Comparison of ENCODE assay signal across 8 mouse cellular contexts in genomic region chr8:74994540-74994939, GRCm38 (mm10). TPM values are rescaled to one million over a fixed set of nuclear protein-coding genes. Genes with fewer than 3 reads are reported as not detected.
DNase-seq lines count a peak whose midpoint lies in the region; ATAC-seq and TF ChIP-seq lines count a peak whose summit lies in the region.

No protein-coding gene starts in this region.

- no peaks in the 10 kb centered on the region for H3K27me3 ChIP-seq in heart, adult 2 months (ENCODE audit: control insufficient read depth, insufficient read depth, low read length)
- no peaks in the 10 kb centered on the region for H3K27me3 ChIP-seq in forebrain, embryonic 15.5 days
- peaks cover 3% of the 10 kb centered on the region for H3K27me3 ChIP-seq in limb, embryonic 10.5 days (ENCODE audit: low read depth, poor library complexity, severe bottlenecking)

- TF ChIP-seq POLR2A in heart, adult 2 months (IDR thresholded peaks at IDR 0.05; ENCODE audit: insufficient read depth, low read depth, low read length), result no peak

- no peak overlapping the region for H3K9ac ChIP-seq in heart, adult 2 months (ENCODE audit: low read depth, low read length)
- peak overlapping the region; percentile 99 for H3K9ac ChIP-seq in forebrain, embryonic 15.5 days (replicated peaks)

- no peaks in the 10 kb centered on the region for H3K9me3 ChIP-seq in forebrain, embryonic 15.5 days
- no peaks in the 10 kb centered on the region for H3K9me3 ChIP-seq in limb, embryonic 10.5 days (replicated peaks)

- intact Hi-C loops in heart, adult 2 months (cut with DNase I), result no loop called here

- ATAC-seq in forebrain, embryonic 15.5 days (replicated peaks), result peak; percentile 25

- no peaks in the 10 kb centered on the region for H3K79me2 ChIP-seq in heart, adult 2 months (replicated peaks; ENCODE audit: control insufficient read depth, insufficient read depth, low read length)

- no peaks in the 10 kb centered on the region for H3K4me1 ChIP-seq in heart, adult 2 months (ENCODE audit: control insufficient read depth, insufficient read depth, low read length)
- H3K4me1 ChIP-seq in forebrain, embryonic 15.5 days, result peaks cover 16% of the 10 kb centered on the region
- peaks cover 17% of the 10 kb centered on the region for H3K4me1 ChIP-seq in limb, embryonic 10.5 days

- H3K4me2 ChIP-seq in forebrain, embryonic 15.5 days (replicated peaks), result peak overlapping the region; percentile 47

- WGBS in heart, adult 2 months, result 7% methylated on average over 7 of the region's 7 CpGs
- 5% methylated on average over 7 of the region's 7 CpGs for whole genome bisulfite sequencing in forebrain, embryonic 15.5 days
- 11% methylated on average over 7 of the region's 7 CpGs for WGBS in limb, embryonic 10.5 days

- no peak for TF ChIP-seq CTCF in heart, adult 2 months (IDR thresholded peaks at IDR 0.05)

- TF ChIP-seq EP300 in heart, adult 2 months (IDR thresholded peaks at IDR 0.05; ENCODE audit: insufficient read depth, low read depth, low read length), result no peak

- H3K4me3 ChIP-seq in heart, adult 2 months, result peak overlapping the region; percentile 68
- H3K4me3 ChIP-seq in forebrain, embryonic 15.5 days, result peak overlapping the region; percentile 93
- peak overlapping the region; percentile 95 for H3K4me3 ChIP-seq in limb, embryonic 10.5 days

- H3K27ac ChIP-seq in heart, adult 2 months, result peak overlapping the region; percentile 99
- peak overlapping the region; percentile 97 for H3K27ac ChIP-seq in forebrain, embryonic 15.5 days (replicated peaks)
- peak overlapping the region; percentile 100 for H3K27ac ChIP-seq in limb, embryonic 10.5 days

- no peaks in the 10 kb centered on the region for H3K36me3 ChIP-seq in heart, adult 2 months (ENCODE audit: control insufficient read depth, insufficient read depth, low read length)
- H3K36me3 ChIP-seq in forebrain, embryonic 15.5 days, result peaks cover 10% of the 10 kb centered on the region
- peaks cover 14% of the 10 kb centered on the region for H3K36me3 ChIP-seq in limb, embryonic 10.5 days

- DNase-seq in heart, adult 2 months, result no peak
- no peak for DNase-seq in heart, adult 8-10 months (ENCODE audit: low spot score)
- peak; percentile 82 for DNase-seq in R1 (ENCODE audit: low read depth, low spot score)
- peak; percentile 35 for DNase-seq in limb, embryonic 10.5 days (ENCODE audit: low spot score)
- peak; percentile 28 for DNase-seq in neural tube, embryonic 10.5 days (ENCODE audit: extremely low spot score, low spot score)
- no peak for DNase-seq in gastrocnemius, adult 8-10 months (ENCODE audit: low spot score in 2 of 2)
- DNase-seq in right cerebral cortex, postnatal 4 days, result no peak

RNA-seq across cellular contexts. Expression of gene Hmgxb4, which starts 1.4 kb away (rescaled TPM):
- total RNA-seq in heart, adult 2 months (2021), result 10 to 100 TPM; 11.1 to 13.3 TPM
- polyA plus RNA-seq in heart, adult 2 months (2012; rRNA removed), result 10.6 and 15.3 TPM in 2 replicates
- 10 to 100 TPM; 12.7 to 16.8 (median 13.5) TPM for total RNA-seq in heart, adult 8-10 months (2022)
- 46.2 and 49.1 TPM in 2 replicates for polyA plus RNA-seq in forebrain, embryonic 15.5 days (2015; fragmentation: Nextera tagmentation; extraction: Ambion mirVana)
- polyA plus RNA-seq in limb, embryonic 10.5 days (2016; fragmentation: Nextera tagmentation; extraction: Ambion mirVana), result 46.6 and 48.2 TPM in 2 replicates
- 10 to 100 TPM in 1 of 4 experiments, 1 to 10 TPM in 3; 6.5 to 12.7 (median 8.3) TPM for total RNA-seq in gastrocnemius, adult 8-10 months (2022)

RNA-seq across cellular contexts. Expression of gene Tom1, which starts 39.0 kb away (rescaled TPM):
- total RNA-seq in heart, adult 2 months (2021), result 10 to 100 TPM; 67.6 to 74.3 TPM
- 146 and 164 TPM in 2 replicates for polyA plus RNA-seq in heart, adult 2 months (2012; rRNA removed)
- 10 to 100 TPM; 57.4 to 72.0 (median 64.0) TPM for total RNA-seq in heart, adult 8-10 months (2022)
- polyA plus RNA-seq in forebrain, embryonic 15.5 days (2015; fragmentation: Nextera tagmentation; extraction: Ambion mirVana), result 14.4 and 20.7 TPM in 2 replicates
- polyA plus RNA-seq in limb, embryonic 10.5 days (2016; fragmentation: Nextera tagmentation; extraction: Ambion mirVana), result 33.5 and 36.5 TPM in 2 replicates
- 10 to 100 TPM; 49.3 to 54.6 (median 50.3) TPM for total RNA-seq in gastrocnemius, adult 8-10 months (2022)

Comparison
In these comparisons a context has a peak if more than half of its experiments do, and no peak if none do; other contexts are left out.
1. DNase-seq: peak in R1 (single experiment), limb, embryonic 10.5 days (single experiment) and neural tube, embryonic 10.5 days (single experiment); none in heart, adult 2 months (0 of 2), heart, adult 8-10 months (single experiment), gastrocnemius, adult 8-10 months (0 of 2) and right cerebral cortex, postnatal 4 days (single experiment).
2. Peak in every context shown above with its lines, with median percentiles within 50 percentile points of each other: H3K27ac ChIP-seq and H3K4me3 ChIP-seq.